Mouse (Mus musculus) lung, embryonic 14.5 days (tissue): Measurements from ENCODE around the gene Mrps10. TPM values are rescaled to one million over a fixed set of nuclear protein-coding genes. Genes with fewer than 3 reads are reported as not detected.

Experiments
- ATAC-seq: fragments of 200-750 bp; cut with Nextera tagmentation; 2 replicates; pipeline ENCODE4 v1.8.0; 2017; ENCODE audit warnings: mild to moderate bottlenecking, moderate TSS enrichment, moderate library complexity; ENCODE audit not compliant: insufficient read depth
- DNase-seq: peaks from one replicate; pipeline ENCODE4 v3.0.0-alpha.2; 2015
- H3K27ac ChIP-seq: fragments of 300-500 bp; sonication (generic); 2 replicates; pipeline ENCODE4 v1.5.1; 2014; ENCODE audit warnings: low read depth, mild to moderate bottlenecking, moderate library complexity
- H3K27me3 ChIP-seq: fragments of 300-500 bp; sonication (generic); 2 replicates; pipeline ENCODE4 v1.6.1; 2014; ENCODE audit warnings: low read length, control low read depth; ENCODE audit not compliant: insufficient read depth
- H3K36me3 ChIP-seq: fragments of 300-500 bp; sonication (generic); 2 replicates; pipeline ENCODE4 v1.6.1; 2014; ENCODE audit warnings: control low read depth; ENCODE audit not compliant: insufficient read depth
- H3K4me1 ChIP-seq: fragments of 300-500 bp; sonication (generic); 2 replicates; pipeline ENCODE4 v1.6.1; 2014; ENCODE audit warnings: antibody characterized with exemption, control low read depth; ENCODE audit not compliant: insufficient read depth
- H3K4me2 ChIP-seq: fragments of 300-500 bp; sonication (generic); 2 replicates; pipeline ENCODE4 v1.6.1; 2014; ENCODE audit warnings: mild to moderate bottlenecking
- H3K4me3 ChIP-seq: fragments of 300-500 bp; sonication (generic); 2 replicates; pipeline ENCODE4 v1.5.1; 2014; ENCODE audit warnings: low read depth, low read length
- H3K9ac ChIP-seq: fragments of 300-500 bp; sonication (generic); 2 replicates; pipeline ENCODE4 v1.6.1; 2014
- H3K9me3 ChIP-seq: fragments of 300-500 bp; sonication (generic); 2 replicates; pipeline ENCODE4 v1.6.1; 2016; ENCODE audit warnings: low read depth, low read length, control low read depth
- CTCF ChIP-seq: IDR thresholded peaks from 2 replicates; pipeline ENCODE4 v1.5.1; 2016; ENCODE audit warnings: antibody characterized with exemption, low read depth
- WGBS: fragments of 180-500 bp; shearing (Covaris S2); extraction: QIAGEN DNeasy Blood & Tissue Kit; methylation state at CpG from one replicate; pipeline ENCODE4 v1.1.7; 2014; 5-methylcytosine and 5-hydroxymethylcytosine counted together
- polyA plus RNA-seq: library from polyadenylated mRNA; unstranded; fragments of >200 nt; fragmentation: Nextera tagmentation; extraction: Ambion mirVana; gene quantifications from 2 replicates; pipeline ENCODE4 v1.2.1, GENCODE M21; 2014

The Mrps10 gene
- polyA plus RNA-seq, 1 experiment from 2014 or later, result 84.1 TPM

- no peaks in the 10 kb centered on the region for H3K27me3 ChIP-seq
- no peaks in the 10 kb centered on the region for H3K4me1 ChIP-seq
- no peak overlapping the region for H3K4me3 ChIP-seq
- no peak overlapping the region for H3K4me2 ChIP-seq
- no peak overlapping the region for H3K27ac ChIP-seq
- ATAC-seq, result no peak
- H3K9ac ChIP-seq, result no peak overlapping the region
- TF ChIP-seq CTCF, result peak; percentile 64
- WGBS, result 52% methylated on average over 6 of the region's 6 CpGs
- peaks cover 51% of the 10 kb centered on the region for H3K36me3 ChIP-seq
- H3K9me3 ChIP-seq, result no peaks in the 10 kb centered on the region
- peak; percentile 69 for DNase-seq
Observed at GRCm38 (mm10) chr17:47359964-47360363, 8.7 kb upstream of the Mrps10 start.

DNA sequence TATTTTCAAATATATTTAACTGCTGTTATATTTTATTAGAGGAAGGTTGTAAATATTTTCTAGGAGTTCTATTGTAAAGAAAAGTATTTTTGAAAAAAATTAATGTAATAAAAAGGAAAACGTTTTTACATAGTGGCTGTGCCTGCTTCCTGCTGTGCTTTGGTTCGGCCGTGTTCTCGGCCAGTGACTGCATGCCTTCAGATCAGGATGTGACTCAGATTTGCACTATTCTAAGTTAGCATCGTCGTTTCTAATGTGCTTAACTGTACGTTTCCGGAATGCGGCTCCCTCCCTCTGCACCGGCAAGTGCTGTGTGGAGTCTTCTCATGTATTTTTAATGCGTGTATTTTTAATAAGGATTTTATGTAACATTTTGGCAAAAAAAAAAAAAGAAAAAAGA lies 7.3 kb upstream of the Mrps10 start:
- DNase-seq (no peak), ATAC-seq (no peak)
- 79% methylated on average over 11 of the region's 11 CpGs for WGBS
- no peak overlapping the region for H3K27ac ChIP-seq
- H3K4me3 ChIP-seq, result no peak overlapping the region
- H3K4me1 ChIP-seq, result no peaks in the 10 kb centered on the region
- no peaks in the 10 kb centered on the region for H3K9me3 ChIP-seq
- peaks cover 39% of the 10 kb centered on the region for H3K36me3 ChIP-seq
- no peaks in the 10 kb centered on the region for H3K27me3 ChIP-seq
- no peak overlapping the region for H3K4me2 ChIP-seq
- H3K9ac ChIP-seq, result no peak overlapping the region
- no peak for TF ChIP-seq CTCF

- WGBS, result under 1% methylated on average over 20 of the region's 20 CpGs
- DNase-seq, result peak; percentile 63
- TF ChIP-seq CTCF, result no peak
Observed at GRCm38 (mm10) chr17:47369087-47369443, 378 bp downstream of the Mrps10 start.

DNA sequence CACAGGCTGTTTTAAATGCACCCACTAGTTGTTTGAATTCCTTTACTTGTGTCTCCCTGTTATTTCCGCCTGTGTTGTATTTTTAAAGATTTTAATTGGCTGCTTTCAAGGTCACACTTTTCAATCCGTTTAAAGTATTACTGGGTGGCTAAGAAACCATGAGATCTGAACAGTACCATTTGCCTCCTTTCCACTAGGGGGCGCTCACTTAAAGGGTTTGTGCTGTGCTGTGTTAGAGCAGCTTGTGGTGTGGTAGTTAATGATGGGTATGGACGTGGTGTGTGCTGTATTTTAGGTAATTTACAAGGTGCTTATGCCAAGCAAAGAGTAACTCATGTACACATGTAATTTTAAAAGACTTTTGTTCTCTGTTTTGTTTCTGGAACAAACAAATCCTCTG lies 2.8 kb downstream of the Mrps10 start:
- Histone ChIP-seq H3K4me2 (0 out of 2 replicates have a peak overlapping the region, but pooled peaks have one; percentile 14), H3K4me1 (no peaks in the 10 kb centered on the region), H3K36me3 (peaks cover 43% of the 10 kb centered on the region), H3K9me3 (no peaks in the 10 kb centered on the region), H3K9ac (no peak overlapping the region), H3K27ac (no peak overlapping the region), H3K4me3 (no peak overlapping the region), H3K27me3 (no peaks in the 10 kb centered on the region)
- peak; percentile 90 for TF ChIP-seq CTCF
- DNase-seq (peak; percentile 88), ATAC-seq (peak; percentile 52)
- WGBS, result 10% methylated on average over 4 of the region's 4 CpGs

More at GRCm38 (mm10) chr17:47369087-47369443, 378 bp downstream of the Mrps10 start:
- ATAC-seq, result peak; percentile 38
- Histone ChIP-seq H3K36me3 (peaks cover 19% of the 10 kb centered on the region), H3K4me1 (no peaks in the 10 kb centered on the region), H3K27me3 (no peaks in the 10 kb centered on the region), H3K4me3 (peak overlapping the region; percentile 83), H3K9me3 (no peaks in the 10 kb centered on the region), H3K9ac (peak overlapping the region; percentile 71), H3K4me2 (peak overlapping the region; percentile 86), H3K27ac (peak overlapping the region; percentile 26)

DNA sequence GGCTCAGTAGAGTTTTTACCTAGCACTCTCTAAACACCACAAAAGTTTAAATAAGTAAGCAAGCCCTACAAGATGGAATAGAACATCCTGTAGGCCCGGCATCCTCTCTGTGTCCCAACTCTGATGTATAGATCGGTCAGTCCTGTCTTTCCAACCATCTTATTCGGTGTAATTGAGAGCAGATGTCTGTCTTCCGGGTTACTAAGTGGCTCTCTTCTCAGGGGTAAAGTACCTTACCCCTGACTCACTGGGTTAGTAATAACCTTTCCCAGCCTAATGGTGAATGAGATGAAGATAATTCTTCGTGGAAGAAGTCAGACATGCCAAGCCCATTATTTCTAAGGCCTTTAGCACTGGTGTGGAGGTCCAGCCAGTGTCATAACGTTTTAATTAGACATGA lies 5.3 kb downstream of the Mrps10 start:
- ATAC-seq, result no peak
- Histone ChIP-seq H3K27ac (no peak overlapping the region), H3K4me3 (no peak overlapping the region)

DNA sequence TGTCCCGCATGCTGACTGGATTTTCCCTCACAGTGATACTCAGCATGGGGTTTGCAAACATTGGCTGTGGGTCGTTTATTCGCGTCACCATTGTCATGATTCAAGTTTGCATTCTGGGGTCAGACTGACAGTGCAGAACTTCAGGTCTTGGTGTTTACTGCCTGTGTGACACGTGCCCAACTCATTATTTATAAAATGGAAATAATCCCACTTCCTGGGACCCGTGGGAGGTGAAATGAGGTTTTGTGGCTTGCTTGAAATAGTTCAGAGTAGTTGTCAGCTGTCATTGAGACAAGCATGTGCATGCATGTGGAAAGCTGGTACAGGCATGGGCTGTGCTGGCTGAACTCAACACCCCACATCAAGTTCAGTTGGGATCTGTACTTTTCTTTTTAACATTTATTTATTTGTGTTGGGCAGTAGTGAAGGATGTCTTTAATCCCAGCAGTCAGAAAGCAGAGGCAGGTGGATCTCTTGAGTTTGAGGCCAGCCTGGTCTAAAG lies 8.1 kb downstream of the Mrps10 start:
- TF ChIP-seq CTCF, result no peak
- DNase-seq, result no peak
- Histone ChIP-seq H3K4me1 (no peaks in the 10 kb centered on the region), H3K4me2 (no peak overlapping the region), H3K27me3 (no peaks in the 10 kb centered on the region), H3K9ac (no peak overlapping the region), H3K36me3 (peaks cover 93% of the 10 kb centered on the region), H3K9me3 (no peaks in the 10 kb centered on the region), H3K27ac (no peak overlapping the region), H3K4me3 (no peak overlapping the region)
- no peak for ATAC-seq
- WGBS, result 91% methylated on average over 6 of the region's 6 CpGs

More for the DNA sequence above, 5.3 kb downstream of the Mrps10 start:
- no peaks in the 10 kb centered on the region for H3K27me3 ChIP-seq
- peaks cover 68% of the 10 kb centered on the region for H3K36me3 ChIP-seq
- TF ChIP-seq CTCF, result no peak
- no peaks in the 10 kb centered on the region for H3K4me1 ChIP-seq
- 78% methylated on average over 6 of the region's 6 CpGs for WGBS
- DNase-seq, result no peak
- H3K4me2 ChIP-seq, result no peak overlapping the region
- no peak overlapping the region for H3K9ac ChIP-seq
- no peaks in the 10 kb centered on the region for H3K9me3 ChIP-seq

- no peak overlapping the region for H3K4me3 ChIP-seq
- TF ChIP-seq CTCF, result peak; percentile 18; the same call in 1 of the 2 replicates
- no peaks in the 10 kb centered on the region for H3K9me3 ChIP-seq
- 75% methylated on average over 15 of the region's 15 CpGs for WGBS
- H3K36me3 ChIP-seq, result peaks cover 82% of the 10 kb centered on the region
- H3K27ac ChIP-seq, result no peak overlapping the region
- no peaks in the 10 kb centered on the region for H3K4me1 ChIP-seq
- H3K27me3 ChIP-seq, result no peaks in the 10 kb centered on the region
- H3K9ac ChIP-seq, result no peak overlapping the region
- DNase-seq (no peak), ATAC-seq (no peak)
- H3K4me2 ChIP-seq, result no peak overlapping the region
Observed at GRCm38 (mm10) chr17:47378133-47378532, 9.4 kb downstream of the Mrps10 start.
